Mouse (Mus musculus) layer of hippocampus, postnatal 36 days (tissue): Measurements from ENCODE around the gene Rbm18. TPM values are rescaled to one million over a fixed set of nuclear protein-coding genes. Genes with fewer than 3 reads are reported as not detected.

Experiments used
- DNase-seq, 2 experiments: peaks; one replicate each; pipeline ENCODE4 v3.0.0; 2022
- total RNA-seq, 2 experiments: library from RNA; stranded (reverse); gene quantifications; 2 replicates each; pipeline ENCODE4 v1.2.3; 2021

Gene Rbm18
- total RNA-seq, 2 experiments from 2014 or later, result 50.6 to 53.2 TPM

- DNase-seq, result no peak
Observed at GRCm38 (mm10) chr2:36067132-36067531, 69.4 kb downstream of the Rbm18 start.

Other genes with a start within 250 kb of the Rbm18 start
- gene Ttll11, start 156.9 kb downstream of the Rbm18 start, total RNA-seq, result 10 to 100 TPM; 36.1 to 42.9 TPM
- 100 to 1,000 TPM; 174 to 197 TPM for gene Ndufa8, start 87.4 kb downstream of the Rbm18 start, total RNA-seq
- 1 to 10 TPM; 1.3 to 1.7 TPM for gene Morn5, start 87.3 kb downstream of the Rbm18 start, total RNA-seq
- 10 to 100 TPM; 16.3 to 17.3 TPM for gene Lhx6, start 31.4 kb downstream of the Rbm18 start, total RNA-seq
- 10 to 100 TPM; 14.7 to 14.9 TPM for gene Mrrf, start 384 bp downstream of the Rbm18 start, total RNA-seq
- 10 to 100 TPM; 16.1 to 16.9 TPM for gene Ptgs1, start 93.7 kb upstream of the Rbm18 start, total RNA-seq
- under 1 TPM in 1 of 2 experiments, not detected in 1; 0.08 TPM for gene Olfr338, start 236.7 kb upstream of the Rbm18 start, total RNA-seq